Mouse (Mus musculus) urinary bladder, postnatal 25 days (tissue): ENCODE measurements around the gene Zc3h4.

ENCODE experiments used
- DNase-seq: peaks from one replicate; pipeline ENCODE4 v3.0.0; 2022; ENCODE audit warnings: low spot score

Gene Zc3h4

GRCm38 (mm10) chr7:16399820-16400688 is 656 bp upstream of the Zc3h4 start:
- peak; percentile 97 for DNase-seq

GRCm38 (mm10) chr7:16401991-16402431 is 1.3 kb downstream of the Zc3h4 start:
- DNase-seq: peak; percentile 45

GRCm38 (mm10) chr7:16402449-16402848 is 1.7 kb downstream of the Zc3h4 start:
- no peak for DNase-seq

- no peak for DNase-seq
Measured at GRCm38 (mm10) chr7:16402968-16403948, 2.5 kb downstream of the Zc3h4 start.

- no peak for DNase-seq
Measured at GRCm38 (mm10) chr7:16404315-16405072, 3.8 kb downstream of the Zc3h4 start.

- DNase-seq: no peak
Measured at GRCm38 (mm10) chr7:16405073-16405455, 4.4 kb downstream of the Zc3h4 start.

- peak; percentile 54 for DNase-seq
Measured at GRCm38 (mm10) chr7:16405516-16406351, 5.0 kb downstream of the Zc3h4 start.

GRCm38 (mm10) chr7:16406978-16407377 is 6.3 kb downstream of the Zc3h4 start:
- DNase-seq: no peak

- DNase-seq: no peak
Measured at GRCm38 (mm10) chr7:16411100-16411499, 10.4 kb downstream of the Zc3h4 start.

GRCm38 (mm10) chr7:16412220-16412896 is 11.6 kb downstream of the Zc3h4 start:
- DNase-seq: no peak

- no peak for DNase-seq
Measured at GRCm38 (mm10) chr7:16412930-16413329, 12.2 kb downstream of the Zc3h4 start.

GRCm38 (mm10) chr7:16415426-16415825 is 14.7 kb downstream of the Zc3h4 start:
- DNase-seq: no peak

- no peak for DNase-seq
Measured at GRCm38 (mm10) chr7:16417141-16417771, 16.5 kb downstream of the Zc3h4 start.

- DNase-seq: no peak
Measured at GRCm38 (mm10) chr7:16418713-16419112, 18.0 kb downstream of the Zc3h4 start.

GRCm38 (mm10) chr7:16420493-16421118 is 19.9 kb downstream of the Zc3h4 start:
- no peak for DNase-seq

GRCm38 (mm10) chr7:16422222-16422856 is 21.6 kb downstream of the Zc3h4 start:
- DNase-seq: no peak

GRCm38 (mm10) chr7:16423731-16424130 is 23.0 kb downstream of the Zc3h4 start:
- no peak for DNase-seq

GRCm38 (mm10) chr7:16425721-16426120 is 25.0 kb downstream of the Zc3h4 start:
- DNase-seq: no peak
